Mouse (Mus musculus): ENCODE measurements around the gene Calml4. TPM values are rescaled to one million over a fixed set of nuclear protein-coding genes. Genes with fewer than 3 reads are reported as not detected.
"Not testable (repeated sequence)": the region's sequence is repeated elsewhere in the genome, so short reads cannot be mapped to it uniquely, and the experiment has no call there.

Gene Calml4
- polyA plus RNA-seq, 1 experiment from 2014 or later: 2.5 TPM

DNA sequence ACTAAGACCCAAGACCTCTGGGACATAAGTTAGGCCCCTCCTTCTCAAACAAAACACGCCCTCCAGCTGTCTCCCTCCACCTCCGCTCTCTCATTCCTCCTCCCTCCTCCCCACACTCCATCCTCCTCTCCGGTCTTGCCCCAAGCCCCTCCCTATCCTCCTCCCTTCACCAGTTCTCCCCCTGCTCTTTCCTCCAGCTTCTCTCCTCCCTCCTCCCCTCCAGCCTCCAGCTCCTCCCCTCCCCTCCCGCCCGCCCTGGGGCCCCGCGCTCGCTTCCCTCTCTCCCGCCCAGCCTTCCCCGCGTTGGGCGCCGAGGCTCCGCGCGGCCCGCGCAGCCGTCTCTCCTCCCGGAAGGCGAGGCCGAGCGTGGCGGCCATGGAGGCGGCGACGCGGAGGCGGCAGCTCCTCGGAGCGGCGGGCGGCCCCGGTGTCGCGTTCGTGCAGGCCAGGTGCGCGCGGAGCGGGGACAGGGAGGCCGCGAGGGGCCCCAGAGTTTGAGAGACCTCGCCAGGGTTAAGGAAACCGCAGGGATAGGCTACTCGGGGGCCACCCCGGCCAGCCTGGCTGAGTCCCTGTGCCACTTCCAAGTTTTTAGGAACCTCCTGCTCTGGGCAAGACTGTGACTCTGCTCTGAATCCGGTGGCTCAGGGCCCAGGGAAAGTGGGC, 19.2 kb upstream of the Calml4 start, which contains the start of gene Cln6:
Cln6 (plus strand) TSS at position 280 of the 666 bp plus-strand sequence.
- Histone ChIP-seq H3K27me3 (no peaks in the 10 kb centered on the region), H3K9ac (replicated peaks) (peak within 1 kb of the TSS; percentile 86), H3K4me3 (peak within 1 kb of the TSS; percentile 70), H3K4me1 (peaks cover 16% of the 10 kb centered on the region), H3K36me3 (no peaks in the 10 kb centered on the region), H3K27ac (replicated peaks) (peak within 1 kb of the TSS; percentile 70), H3K9me3 (no peaks in the 10 kb centered on the region), H3K4me2 (replicated peaks) (peak within 1 kb of the TSS; percentile 90)
- peak; percentile 79 for ATAC-seq (ENCODE audit: low FRiP score, low read depth)
- WGBS: under 1% methylated on average over 46 of the region's 48 CpGs

DNA sequence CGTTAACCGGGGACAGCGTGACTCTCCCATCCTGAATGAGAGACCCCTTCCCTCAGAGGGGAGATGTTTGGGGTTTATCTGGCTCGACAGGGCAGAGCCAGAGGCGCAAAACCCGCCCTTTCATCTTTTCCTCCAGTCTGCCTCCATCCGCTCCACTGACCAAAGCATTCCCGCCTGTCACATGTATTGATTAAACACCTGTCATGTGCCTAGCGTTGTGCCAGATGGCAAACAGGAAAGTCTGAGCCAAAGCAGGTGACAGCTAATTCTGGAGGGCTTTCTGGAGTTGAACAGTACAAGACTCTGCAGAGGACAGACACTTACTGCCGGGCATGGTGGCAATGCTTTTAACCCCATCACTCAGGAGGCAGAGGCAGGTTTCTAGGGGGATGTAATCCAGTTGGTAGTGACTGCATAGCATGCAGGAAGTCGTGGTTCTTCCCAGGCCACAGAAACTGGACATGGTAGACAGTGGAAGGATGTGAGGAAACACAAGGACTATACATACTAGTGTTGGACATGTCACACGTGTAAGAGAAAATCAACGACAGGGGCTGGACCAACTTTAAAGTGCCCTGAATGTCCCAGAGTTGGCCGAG, 18.6 kb upstream of the Calml4 start:
- peak overlapping the region; percentile 86 for H3K9ac ChIP-seq (replicated peaks)
- H3K27me3 ChIP-seq: no peaks in the 10 kb centered on the region
- H3K4me1 ChIP-seq: peaks cover 16% of the 10 kb centered on the region
- WGBS: 17% methylated on average over 14 of the region's 14 CpGs
- H3K27ac ChIP-seq (replicated peaks): peak overlapping the region; percentile 70
- H3K4me3 ChIP-seq: peak overlapping the region; percentile 70
- H3K36me3 ChIP-seq: no peaks in the 10 kb centered on the region
- ATAC-seq (ENCODE audit: low FRiP score, low read depth): peak; percentile 29; the same call in 1 of the 2 replicates
- peak overlapping the region; percentile 90 for H3K4me2 ChIP-seq (replicated peaks)
- no peaks in the 10 kb centered on the region for H3K9me3 ChIP-seq

DNA sequence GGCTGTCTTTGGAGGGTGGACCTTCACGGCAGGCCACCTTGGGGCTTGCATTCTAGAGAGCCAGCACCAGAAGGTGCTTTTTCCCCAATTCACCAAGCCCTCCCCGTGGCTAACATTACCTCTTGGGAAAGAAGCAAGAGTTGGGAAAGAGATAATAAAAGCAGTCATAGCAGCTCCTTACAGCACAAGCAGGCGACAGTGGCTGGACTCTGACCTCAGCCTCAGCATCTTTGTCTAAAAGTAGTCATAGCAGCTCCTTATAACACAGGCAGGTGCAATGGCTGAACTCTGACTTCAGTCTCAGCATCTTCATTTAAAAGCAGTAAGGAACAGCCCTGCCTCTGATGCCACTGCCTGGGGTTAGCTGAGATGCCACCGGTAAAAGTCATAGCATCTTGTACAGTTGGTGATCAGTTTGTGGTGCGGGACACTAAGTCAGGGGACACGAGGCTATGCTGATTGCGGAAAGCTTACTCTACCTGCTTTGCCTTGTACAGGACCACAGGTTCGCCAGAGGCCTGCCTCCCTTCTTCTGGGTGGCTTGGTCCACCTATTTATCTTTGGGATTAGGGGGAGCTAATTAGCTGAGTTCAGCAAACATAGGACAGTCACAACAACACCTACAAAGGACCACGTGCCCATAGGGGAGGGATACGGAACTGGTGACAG, 14.4 kb upstream of the Calml4 start:
- Histone ChIP-seq H3K36me3 (no peaks in the 10 kb centered on the region), H3K9ac (replicated peaks) (no peak overlapping the region), H3K27ac (replicated peaks) (no peak overlapping the region), H3K9me3 (no peaks in the 10 kb centered on the region), H3K27me3 (no peaks in the 10 kb centered on the region), H3K4me1 (peaks cover 11% of the 10 kb centered on the region), H3K4me3 (no peak overlapping the region), H3K4me2 (replicated peaks) (no peak overlapping the region)
- 80% methylated on average over 10 of the region's 10 CpGs for WGBS
- no peak for ATAC-seq (ENCODE audit: low FRiP score, low read depth)

DNA sequence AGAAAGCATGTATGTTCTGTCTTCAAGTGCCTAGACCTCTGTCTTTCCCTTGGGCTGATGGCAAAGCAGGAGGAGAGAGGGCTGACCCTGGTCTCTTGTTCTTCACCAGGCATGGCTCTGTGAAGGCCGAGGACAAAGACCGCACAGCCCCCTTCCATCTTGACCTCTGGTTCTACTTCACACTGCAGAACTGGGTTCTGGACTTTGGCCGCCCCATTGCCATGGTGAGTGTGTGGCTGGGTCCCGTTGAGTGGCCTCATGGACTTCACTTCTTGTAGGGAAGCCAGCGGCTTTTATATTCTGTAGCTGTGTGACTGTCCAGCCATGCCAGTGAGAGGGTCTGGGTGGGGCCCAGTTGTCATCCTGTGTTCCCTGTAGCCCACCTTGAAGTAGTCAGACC, 13.4 kb upstream of the Calml4 start:
- no peak overlapping the region for H3K4me2 ChIP-seq (replicated peaks)
- H3K4me1 ChIP-seq: peaks cover 5% of the 10 kb centered on the region
- H3K36me3 ChIP-seq: no peaks in the 10 kb centered on the region
- ATAC-seq (ENCODE audit: low FRiP score, low read depth): no peak
- no peak overlapping the region for H3K27ac ChIP-seq (replicated peaks)
- WGBS: 93% methylated on average over 5 of the region's 5 CpGs
- no peaks in the 10 kb centered on the region for H3K9me3 ChIP-seq
- H3K9ac ChIP-seq (replicated peaks): no peak overlapping the region
- H3K4me3 ChIP-seq: no peak overlapping the region
- no peaks in the 10 kb centered on the region for H3K27me3 ChIP-seq

DNA sequence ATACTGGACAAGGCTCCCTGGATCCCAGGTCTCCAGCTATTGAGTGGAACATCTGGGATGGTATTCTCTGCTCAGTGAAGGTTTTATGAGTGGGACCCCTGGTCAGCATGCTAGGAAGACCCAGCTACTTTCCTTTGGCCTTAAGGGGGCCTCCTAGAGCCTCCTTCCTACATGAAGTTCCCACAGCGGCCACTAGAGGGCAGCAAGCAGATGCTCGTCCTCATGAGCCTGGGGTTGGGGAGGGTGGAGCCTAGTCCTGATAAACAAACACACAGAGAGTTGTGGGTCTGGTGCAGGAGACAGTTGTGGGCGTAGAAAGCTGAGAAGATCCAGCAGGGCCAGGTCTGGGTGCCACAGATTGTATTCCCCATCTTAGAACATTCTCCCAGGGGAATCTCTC, 10.2 kb upstream of the Calml4 start:
- Histone ChIP-seq H3K36me3 (no peaks in the 10 kb centered on the region), H3K4me2 (replicated peaks) (no peak overlapping the region), H3K27ac (replicated peaks) (no peak overlapping the region), H3K9me3 (no peaks in the 10 kb centered on the region), H3K4me3 (no peak overlapping the region), H3K27me3 (no peaks in the 10 kb centered on the region), H3K4me1 (no peaks in the 10 kb centered on the region), H3K9ac (replicated peaks) (no peak overlapping the region)
- 5% methylated on average over 3 of the region's 3 CpGs for WGBS
- peak; percentile 30; the same call in 1 of the 2 replicates for ATAC-seq (ENCODE audit: low FRiP score, low read depth)

DNA sequence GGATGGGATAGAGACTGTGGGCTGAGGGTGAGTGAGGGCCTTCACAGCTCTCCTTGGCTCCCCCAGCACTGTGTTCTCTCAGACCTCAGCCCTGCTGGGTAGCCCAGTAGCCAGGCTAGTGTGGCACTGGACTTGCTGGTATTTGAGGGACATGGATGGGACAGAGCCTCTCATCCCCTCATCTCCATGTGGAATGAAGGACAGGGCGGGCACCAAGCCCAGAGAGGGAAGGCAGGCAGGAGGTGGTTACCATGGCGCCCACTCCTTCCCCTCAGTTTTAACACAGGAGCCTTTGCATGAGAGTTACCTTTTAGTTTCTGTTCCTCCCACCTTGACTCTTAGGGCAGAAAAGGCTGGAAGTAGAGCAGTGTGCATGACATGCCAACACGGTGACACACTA, 9.2 kb upstream of the Calml4 start:
- WGBS: 84% methylated on average over 3 of the region's 3 CpGs
- Histone ChIP-seq H3K27ac (replicated peaks) (no peak overlapping the region), H3K9ac (replicated peaks) (no peak overlapping the region), H3K27me3 (no peaks in the 10 kb centered on the region), H3K4me3 (no peak overlapping the region), H3K36me3 (no peaks in the 10 kb centered on the region), H3K4me1 (no peaks in the 10 kb centered on the region), H3K4me2 (replicated peaks) (no peak overlapping the region), H3K9me3 (no peaks in the 10 kb centered on the region)
- ATAC-seq (ENCODE audit: low FRiP score, low read depth): no peak

DNA sequence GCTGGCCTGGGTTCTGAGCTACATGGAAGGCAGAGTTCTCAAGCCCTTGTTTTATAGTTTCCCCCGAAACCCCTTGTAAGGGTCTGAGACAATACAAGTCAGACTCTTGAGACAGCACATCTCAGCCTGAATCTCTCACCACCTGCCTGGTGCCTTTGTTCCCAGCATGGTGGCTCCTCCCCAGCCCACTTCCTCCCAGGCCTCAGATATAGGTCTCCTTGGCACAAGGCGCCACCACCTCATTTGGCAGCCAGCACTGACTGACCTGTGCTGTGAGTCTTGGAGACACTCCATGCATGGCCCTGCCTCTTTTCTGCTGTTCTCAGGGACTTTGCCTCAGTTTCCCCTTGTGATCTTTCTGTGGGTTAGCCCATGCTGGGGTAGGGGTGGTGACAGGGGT, 6.3 kb upstream of the Calml4 start:
- Histone ChIP-seq H3K27me3 (no peaks in the 10 kb centered on the region), H3K4me2 (replicated peaks) (no peak overlapping the region), H3K4me3 (no peak overlapping the region), H3K4me1 (no peaks in the 10 kb centered on the region), H3K9me3 (no peaks in the 10 kb centered on the region), H3K9ac (replicated peaks) (no peak overlapping the region), H3K36me3 (no peaks in the 10 kb centered on the region), H3K27ac (replicated peaks) (no peak overlapping the region)
- WGBS: 66% methylated on average over 2 of the region's 2 CpGs
- no peak for ATAC-seq (ENCODE audit: low FRiP score, low read depth)

DNA sequence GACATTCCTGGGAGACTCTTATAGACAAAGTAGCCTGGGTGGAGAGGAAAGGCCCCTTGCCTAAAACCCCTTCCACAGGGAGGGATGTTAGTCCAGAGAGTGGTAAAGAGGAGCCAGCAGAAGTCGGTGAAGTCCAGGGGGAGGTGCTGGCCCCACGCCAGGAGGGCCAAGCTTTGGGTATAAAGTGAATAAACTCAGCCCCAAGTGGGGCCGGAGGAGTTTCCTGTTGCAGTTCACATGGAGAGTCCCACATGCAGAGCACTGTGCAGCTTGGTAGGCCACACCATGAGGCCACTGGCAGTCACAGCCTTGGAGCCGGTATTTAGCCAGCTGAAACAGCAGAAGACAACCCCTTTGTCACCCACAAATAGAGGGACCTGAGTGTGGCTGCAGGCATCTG, 3.4 kb upstream of the Calml4 start:
- Histone ChIP-seq H3K27ac (replicated peaks) (no peak overlapping the region), H3K4me2 (replicated peaks) (no peak overlapping the region), H3K9ac (replicated peaks) (no peak overlapping the region), H3K9me3 (no peaks in the 10 kb centered on the region), H3K4me1 (peaks cover 15% of the 10 kb centered on the region), H3K4me3 (no peak overlapping the region), H3K36me3 (no peaks in the 10 kb centered on the region), H3K27me3 (no peaks in the 10 kb centered on the region)
- WGBS: 68% methylated on average over 4 of the region's 4 CpGs
- ATAC-seq (ENCODE audit: low FRiP score, low read depth): no peak

DNA sequence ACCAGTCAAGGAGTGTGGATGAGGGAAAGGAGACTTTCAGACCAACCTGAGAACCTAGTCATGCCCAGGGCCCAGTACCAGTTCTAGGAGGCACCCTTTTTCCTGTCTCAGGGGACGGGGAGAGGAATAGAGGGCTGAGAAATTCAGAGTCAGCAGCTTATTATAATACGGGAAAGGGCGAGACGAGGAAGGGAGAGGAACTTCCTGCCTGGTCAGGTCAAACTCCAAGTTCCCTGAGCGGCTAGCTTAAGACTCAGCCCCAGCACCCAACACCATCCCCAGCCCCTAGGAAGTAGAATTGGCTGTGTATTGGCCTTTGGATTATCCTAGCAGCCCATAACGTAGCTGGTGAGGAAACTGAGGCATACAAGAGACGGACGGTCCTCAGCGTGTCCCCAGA, 664 bp upstream of the Calml4 start:
- no peaks in the 10 kb centered on the region for H3K27me3 ChIP-seq
- no peak overlapping the region for H3K4me2 ChIP-seq (replicated peaks)
- no peaks in the 10 kb centered on the region for H3K9me3 ChIP-seq
- ATAC-seq (ENCODE audit: low FRiP score, low read depth): no peak
- no peak overlapping the region for H3K27ac ChIP-seq (replicated peaks)
- H3K9ac ChIP-seq (replicated peaks): no peak overlapping the region
- peaks cover 15% of the 10 kb centered on the region for H3K4me1 ChIP-seq
- no peaks in the 10 kb centered on the region for H3K36me3 ChIP-seq
- WGBS: 83% methylated on average over 9 of the region's 9 CpGs
- no peak overlapping the region for H3K4me3 ChIP-seq

DNA sequence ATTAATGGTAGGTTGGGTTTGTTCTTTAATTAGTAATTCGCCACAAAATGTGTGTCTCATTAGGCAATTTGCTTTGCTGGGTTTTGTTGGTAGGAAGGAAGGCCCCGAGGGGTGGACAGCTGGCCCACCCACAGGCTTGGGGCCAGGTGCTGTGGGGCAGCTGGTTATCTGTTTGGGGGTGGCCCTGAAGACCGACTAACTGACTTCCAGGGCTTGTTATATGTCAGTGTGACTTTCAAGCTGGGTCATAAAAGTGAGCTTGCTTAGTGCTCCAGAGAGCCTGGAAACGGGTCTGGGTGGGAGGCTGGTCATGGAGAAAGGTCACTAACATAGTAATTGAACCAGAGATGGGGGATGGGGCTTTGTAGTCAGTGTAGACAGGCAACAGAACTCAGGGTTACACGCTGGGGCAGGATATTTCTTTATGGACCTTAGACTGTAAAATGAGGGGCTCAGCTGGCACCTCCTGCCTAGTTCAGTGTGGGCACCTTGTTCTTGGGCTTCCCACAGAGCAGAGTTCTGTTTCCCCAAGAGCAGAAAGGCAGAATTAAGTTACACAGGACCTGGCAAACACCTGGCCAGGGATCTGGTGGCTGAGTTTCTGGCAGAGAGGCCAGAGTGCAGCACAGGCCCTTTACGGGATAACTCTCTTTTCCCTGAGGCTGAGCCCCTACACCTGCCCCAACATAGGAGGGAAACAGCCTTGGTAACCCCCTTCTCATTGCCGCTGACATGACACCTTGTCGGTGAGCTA, 563 bp downstream of the Calml4 start:
- no peak for ATAC-seq (ENCODE audit: low FRiP score, low read depth)
- Histone ChIP-seq H3K36me3 (no peaks in the 10 kb centered on the region), H3K9me3 (no peaks in the 10 kb centered on the region), H3K27me3 (no peaks in the 10 kb centered on the region), H3K4me3 (no peak overlapping the region), H3K4me2 (replicated peaks) (0 out of 2 replicates have a peak overlapping the region, but pooled peaks have one; percentile 9), H3K27ac (replicated peaks) (no peak overlapping the region), H3K4me1 (peaks cover 15% of the 10 kb centered on the region), H3K9ac (replicated peaks) (no peak overlapping the region)
- WGBS: 66% methylated on average over 8 of the region's 8 CpGs

DNA sequence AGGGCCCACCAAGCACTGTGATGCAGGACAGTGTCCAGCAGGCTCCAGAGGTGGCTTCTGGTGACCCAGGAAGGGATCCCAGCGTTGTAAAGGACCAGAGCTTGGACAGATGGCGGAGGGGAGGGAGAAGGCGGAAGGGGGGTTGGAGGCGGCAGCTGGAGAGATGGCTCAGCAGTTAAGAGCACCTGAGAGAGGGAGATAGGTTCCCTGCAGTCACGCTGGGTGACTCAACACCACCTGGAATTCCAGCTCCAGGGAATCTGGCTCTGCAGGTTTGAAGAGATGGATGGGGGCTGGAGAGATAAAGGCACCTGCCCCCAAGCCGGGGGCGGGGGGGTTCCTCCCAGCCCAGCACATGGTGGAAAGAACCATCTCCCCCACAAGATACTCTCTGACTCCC, 2.2 kb downstream of the Calml4 start:
- H3K4me2 ChIP-seq (replicated peaks); H3K9ac ChIP-seq (replicated peaks); H3K27ac ChIP-seq (replicated peaks); H3K36me3 ChIP-seq; H3K27me3 ChIP-seq; ATAC-seq (ENCODE audit: low FRiP score, low read depth); H3K9me3 ChIP-seq; H3K4me3 ChIP-seq: not testable (repeated sequence)
- peaks cover 15% of the 10 kb centered on the region for H3K4me1 ChIP-seq
- WGBS: 67% methylated on average over 7 of the region's 7 CpGs

DNA sequence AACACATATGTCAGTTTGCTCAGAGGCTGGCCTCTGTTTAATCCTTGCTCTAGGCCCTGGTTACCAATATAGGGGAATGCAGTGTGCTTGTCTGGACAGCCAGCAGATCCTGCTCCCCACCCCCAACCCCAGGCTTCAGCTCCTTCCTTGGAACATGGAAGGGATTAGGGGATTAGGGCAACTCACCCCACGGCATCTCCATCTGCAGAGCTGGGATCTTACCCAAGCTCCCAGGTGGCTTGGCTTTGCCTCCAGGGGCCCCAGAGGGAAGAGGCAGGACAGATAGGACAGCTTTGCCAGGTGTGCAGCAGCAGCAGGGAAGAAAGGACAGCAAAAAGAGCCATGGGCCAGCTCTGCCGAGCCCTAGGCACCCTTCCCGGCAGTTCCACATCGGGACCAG, 3.0 kb downstream of the Calml4 start:
- no peaks in the 10 kb centered on the region for H3K36me3 ChIP-seq
- no peak overlapping the region for H3K4me2 ChIP-seq (replicated peaks)
- H3K27me3 ChIP-seq: no peaks in the 10 kb centered on the region
- no peak overlapping the region for H3K27ac ChIP-seq (replicated peaks)
- no peak for ATAC-seq (ENCODE audit: low FRiP score, low read depth)
- no peak overlapping the region for H3K9ac ChIP-seq (replicated peaks)
- H3K4me1 ChIP-seq: peaks cover 15% of the 10 kb centered on the region
- H3K9me3 ChIP-seq: no peaks in the 10 kb centered on the region
- 41% methylated on average over 4 of the region's 4 CpGs for WGBS
- no peak overlapping the region for H3K4me3 ChIP-seq
